Mouse (Mus musculus): ENCODE data around the gene Synj2. TPM values are rescaled to one million over a fixed set of nuclear protein-coding genes. Genes with fewer than 3 reads are reported as not detected.
A peak's percentile ranks its signal among the peaks of the same experiment; 100 is the strongest.

Gene Synj2
- polyA plus RNA-seq, 1 experiment from 2014 or later: 1.2 TPM

GRCm38 (mm10) chr17:5939871-5940270 lies 1.2 kb upstream of the Synj2 start:
- 0 out of 2 replicates have a peak, but pooled peaks cover 3% of the 10 kb centered on the region for H3K4me1 ChIP-seq (ENCODE audit: control insufficient read depth, insufficient read depth, low read length)
- ATAC-seq (ENCODE audit: insufficient number of reproducible peaks, low FRiP score, low TSS enrichment, low read depth): no peak
- no peak for DNase-seq (ENCODE audit: low spot score)
- no peak overlapping the region for H3K4me2 ChIP-seq (ENCODE audit: low read depth, severe bottlenecking)
- H3K36me3 ChIP-seq (ENCODE audit: control insufficient read depth, insufficient read depth, low read length): no peaks in the 10 kb centered on the region
- H3K9ac ChIP-seq (ENCODE audit: low read length): no peak overlapping the region
- no peak overlapping the region for H3K27ac ChIP-seq (replicated peaks; ENCODE audit: low read depth, low read length)
- H3K4me3 ChIP-seq (ENCODE audit: low read depth, low read length): no peak overlapping the region
- 47% methylated on average over 12 of the region's 12 CpGs for WGBS
- H3K9me3 ChIP-seq (ENCODE audit: control insufficient read depth, low read length): no peaks in the 10 kb centered on the region
- peaks cover 23% of the 10 kb centered on the region for H3K27me3 ChIP-seq (ENCODE audit: control insufficient read depth, insufficient read depth, low read length)

GRCm38 (mm10) chr17:5940792-5941191 lies 288 bp upstream of the Synj2 start:
- DNase-seq (ENCODE audit: low spot score): peak; percentile 84
- Histone ChIP-seq H3K4me1 (ENCODE audit: control insufficient read depth, insufficient read depth, low read length) (0 out of 2 replicates have a peak, but pooled peaks cover 3% of the 10 kb centered on the region), H3K27me3 (ENCODE audit: control insufficient read depth, insufficient read depth, low read length) (peaks cover 23% of the 10 kb centered on the region), H3K4me2 (ENCODE audit: low read depth, severe bottlenecking) (peak overlapping the region; percentile 67), H3K9ac (ENCODE audit: low read length) (no peak overlapping the region), H3K9me3 (ENCODE audit: control insufficient read depth, low read length) (no peaks in the 10 kb centered on the region), H3K36me3 (ENCODE audit: control insufficient read depth, insufficient read depth, low read length) (no peaks in the 10 kb centered on the region), H3K27ac (replicated peaks; ENCODE audit: low read depth, low read length) (no peak overlapping the region), H3K4me3 (ENCODE audit: low read depth, low read length) (peak overlapping the region; percentile 45)
- peak; percentile 83 for ATAC-seq (ENCODE audit: insufficient number of reproducible peaks, low FRiP score, low TSS enrichment, low read depth)
- WGBS: under 1% methylated on average over 29 of the region's 38 CpGs

GRCm38 (mm10) chr17:5942156-5942555 lies 1.1 kb downstream of the Synj2 start:
- Histone ChIP-seq H3K36me3 (ENCODE audit: control insufficient read depth, insufficient read depth, low read length) (no peaks in the 10 kb centered on the region), H3K9me3 (ENCODE audit: control insufficient read depth, low read length) (no peaks in the 10 kb centered on the region), H3K27me3 (ENCODE audit: control insufficient read depth, insufficient read depth, low read length) (peaks cover 23% of the 10 kb centered on the region), H3K4me1 (ENCODE audit: control insufficient read depth, insufficient read depth, low read length) (0 out of 2 replicates have a peak, but pooled peaks cover 3% of the 10 kb centered on the region), H3K4me3 (ENCODE audit: low read depth, low read length) (no peak overlapping the region), H3K9ac (ENCODE audit: low read length) (no peak overlapping the region), H3K4me2 (ENCODE audit: low read depth, severe bottlenecking) (no peak overlapping the region), H3K27ac (replicated peaks; ENCODE audit: low read depth, low read length) (no peak overlapping the region)
- ATAC-seq (ENCODE audit: insufficient number of reproducible peaks, low FRiP score, low TSS enrichment, low read depth) (no peak), DNase-seq (ENCODE audit: low spot score) (no peak)
- whole genome bisulfite sequencing: 84% methylated on average over 3 of the region's 3 CpGs

- ATAC-seq (ENCODE audit: insufficient number of reproducible peaks, low FRiP score, low TSS enrichment, low read depth): no peak
- DNase-seq (ENCODE audit: low spot score): no peak
- Histone ChIP-seq H3K27ac (replicated peaks; ENCODE audit: low read depth, low read length) (no peak overlapping the region), H3K36me3 (ENCODE audit: control insufficient read depth, insufficient read depth, low read length) (no peaks in the 10 kb centered on the region), H3K4me3 (ENCODE audit: low read depth, low read length) (no peak overlapping the region), H3K27me3 (ENCODE audit: control insufficient read depth, insufficient read depth, low read length) (peaks cover 23% of the 10 kb centered on the region), H3K4me1 (ENCODE audit: control insufficient read depth, insufficient read depth, low read length) (0 out of 2 replicates have a peak, but pooled peaks cover 3% of the 10 kb centered on the region), H3K9ac (ENCODE audit: low read length) (no peak overlapping the region), H3K9me3 (ENCODE audit: control insufficient read depth, low read length) (no peaks in the 10 kb centered on the region), H3K4me2 (ENCODE audit: low read depth, severe bottlenecking) (no peak overlapping the region)
- WGBS: 66% methylated on average over 1 of the region's 1 CpGs
Observed at GRCm38 (mm10) chr17:5943053-5943452, 2.0 kb downstream of the Synj2 start.

- no peak for ATAC-seq (ENCODE audit: insufficient number of reproducible peaks, low FRiP score, low TSS enrichment, low read depth)
- Histone ChIP-seq H3K36me3 (ENCODE audit: control insufficient read depth, insufficient read depth, low read length) (no peaks in the 10 kb centered on the region), H3K9me3 (ENCODE audit: control insufficient read depth, low read length) (no peaks in the 10 kb centered on the region), H3K4me3 (ENCODE audit: low read depth, low read length) (no peak overlapping the region), H3K27me3 (ENCODE audit: control insufficient read depth, insufficient read depth, low read length) (peaks cover 6% of the 10 kb centered on the region), H3K27ac (replicated peaks; ENCODE audit: low read depth, low read length) (no peak overlapping the region), H3K4me2 (ENCODE audit: low read depth, severe bottlenecking) (no peak overlapping the region), H3K9ac (ENCODE audit: low read length) (no peak overlapping the region), H3K4me1 (ENCODE audit: control insufficient read depth, insufficient read depth, low read length) (no peaks in the 10 kb centered on the region)
- WGBS: 83% methylated on average over 3 of the region's 3 CpGs
- no peak for DNase-seq (ENCODE audit: low spot score)
Observed at GRCm38 (mm10) chr17:5947039-5947438, 6.0 kb downstream of the Synj2 start.

- Histone ChIP-seq H3K27ac (replicated peaks; ENCODE audit: low read depth, low read length) (no peak overlapping the region), H3K9ac (ENCODE audit: low read length) (no peak overlapping the region), H3K36me3 (ENCODE audit: control insufficient read depth, insufficient read depth, low read length) (no peaks in the 10 kb centered on the region), H3K9me3 (ENCODE audit: control insufficient read depth, low read length) (no peaks in the 10 kb centered on the region), H3K4me1 (ENCODE audit: control insufficient read depth, insufficient read depth, low read length) (no peaks in the 10 kb centered on the region), H3K4me3 (ENCODE audit: low read depth, low read length) (no peak overlapping the region), H3K27me3 (ENCODE audit: control insufficient read depth, insufficient read depth, low read length) (no peaks in the 10 kb centered on the region), H3K4me2 (ENCODE audit: low read depth, severe bottlenecking) (no peak overlapping the region)
- no peak for DNase-seq (ENCODE audit: low spot score)
- ATAC-seq (ENCODE audit: insufficient number of reproducible peaks, low FRiP score, low TSS enrichment, low read depth): no peak
- 88% methylated on average over 4 of the region's 4 CpGs for WGBS
Observed at GRCm38 (mm10) chr17:5952455-5952854, 11.4 kb downstream of the Synj2 start.

GRCm38 (mm10) chr17:5956350-5957000 lies 15.4 kb downstream of the Synj2 start:
- Histone ChIP-seq H3K27ac (replicated peaks; ENCODE audit: low read depth, low read length) (no peak overlapping the region), H3K36me3 (ENCODE audit: control insufficient read depth, insufficient read depth, low read length) (no peaks in the 10 kb centered on the region), H3K4me2 (ENCODE audit: low read depth, severe bottlenecking) (no peak overlapping the region), H3K4me1 (ENCODE audit: control insufficient read depth, insufficient read depth, low read length) (no peaks in the 10 kb centered on the region), H3K4me3 (ENCODE audit: low read depth, low read length) (no peak overlapping the region), H3K9me3 (ENCODE audit: control insufficient read depth, low read length) (no peaks in the 10 kb centered on the region), H3K9ac (ENCODE audit: low read length) (no peak overlapping the region), H3K27me3 (ENCODE audit: control insufficient read depth, insufficient read depth, low read length) (no peaks in the 10 kb centered on the region)
- DNase-seq (ENCODE audit: low spot score) (no peak), ATAC-seq (ENCODE audit: insufficient number of reproducible peaks, low FRiP score, low TSS enrichment, low read depth) (no peak)
- WGBS: 72% methylated on average over 2 of the region's 2 CpGs

- H3K4me3 ChIP-seq (ENCODE audit: low read depth, low read length): no peak overlapping the region
- DNase-seq (ENCODE audit: low spot score) (no peak), ATAC-seq (ENCODE audit: insufficient number of reproducible peaks, low FRiP score, low TSS enrichment, low read depth) (no peak)
- H3K36me3 ChIP-seq (ENCODE audit: control insufficient read depth, insufficient read depth, low read length): no peaks in the 10 kb centered on the region
- H3K4me2 ChIP-seq (ENCODE audit: low read depth, severe bottlenecking): no peak overlapping the region
- H3K4me1 ChIP-seq (ENCODE audit: control insufficient read depth, insufficient read depth, low read length): no peaks in the 10 kb centered on the region
- 54% methylated on average over 3 of the region's 3 CpGs for WGBS
- no peak overlapping the region for H3K9ac ChIP-seq (ENCODE audit: low read length)
- no peak overlapping the region for H3K27ac ChIP-seq (replicated peaks; ENCODE audit: low read depth, low read length)
- no peaks in the 10 kb centered on the region for H3K9me3 ChIP-seq (ENCODE audit: control insufficient read depth, low read length)
- H3K27me3 ChIP-seq (ENCODE audit: control insufficient read depth, insufficient read depth, low read length): no peaks in the 10 kb centered on the region
Observed at GRCm38 (mm10) chr17:5957097-5957496, 16.0 kb downstream of the Synj2 start.

- H3K4me3 ChIP-seq (ENCODE audit: low read depth, low read length): no peak overlapping the region
- H3K27ac ChIP-seq (replicated peaks; ENCODE audit: low read depth, low read length): no peak overlapping the region
- no peak overlapping the region for H3K4me2 ChIP-seq (ENCODE audit: low read depth, severe bottlenecking)
- no peaks in the 10 kb centered on the region for H3K4me1 ChIP-seq (ENCODE audit: control insufficient read depth, insufficient read depth, low read length)
- 90% methylated on average over 5 of the region's 5 CpGs for WGBS
- DNase-seq (ENCODE audit: low spot score) (no peak), ATAC-seq (ENCODE audit: insufficient number of reproducible peaks, low FRiP score, low TSS enrichment, low read depth) (no peak)
- H3K9me3 ChIP-seq (ENCODE audit: control insufficient read depth, low read length): no peaks in the 10 kb centered on the region
- H3K27me3 ChIP-seq (ENCODE audit: control insufficient read depth, insufficient read depth, low read length): no peaks in the 10 kb centered on the region
- H3K9ac ChIP-seq (ENCODE audit: low read length): no peak overlapping the region
- no peaks in the 10 kb centered on the region for H3K36me3 ChIP-seq (ENCODE audit: control insufficient read depth, insufficient read depth, low read length)
Observed at GRCm38 (mm10) chr17:5958229-5958628, 17.1 kb downstream of the Synj2 start.

Data from limb, embryonic 11.5 days (tissue).